Mouse (Mus musculus) kidney, embryonic 14.5 days (tissue): ENCODE measurements at regions not wholly inside any gene's neighbourhood (a gene's known extent, or its start where the extent isn't known, plus 50 kb on each side); places are given as distances from the start of the nearest gene placed in this dataset.
A peak's percentile ranks its signal among the peaks of the same experiment; 100 is the strongest.

Source experiments
- ATAC-seq: fragments of 200-750 bp; cut with Nextera tagmentation; 2 replicates; pipeline ENCODE4 v1.8.0; 2017; ENCODE audit warnings: moderate number of reproducible peaks, mild to moderate bottlenecking, moderate TSS enrichment, moderate library complexity; ENCODE audit not compliant: low FRiP score, low TSS enrichment
- H3K27ac ChIP-seq: fragments of 300-500 bp; sonication (generic); 2 replicates; pipeline ENCODE4 v1.5.1; 2014; ENCODE audit warnings: low read depth, mild to moderate bottlenecking, low read length, moderate library complexity, mixed read lengths
- H3K27me3 ChIP-seq: fragments of 300-500 bp; sonication (generic); 2 replicates; pipeline ENCODE4 v1.6.1; 2014; ENCODE audit warnings: mild to moderate bottlenecking, low read length; ENCODE audit not compliant: control insufficient read depth, insufficient read depth
- H3K36me3 ChIP-seq: fragments of 300-500 bp; sonication (generic); 2 replicates; pipeline ENCODE4 v1.6.1; 2014; ENCODE audit warnings: low read length, mixed read lengths; ENCODE audit not compliant: control insufficient read depth, insufficient read depth
- H3K4me1 ChIP-seq: fragments of 300-500 bp; sonication (generic); 2 replicates; pipeline ENCODE4 v1.6.1; 2014; ENCODE audit warnings: low read length, mixed read lengths; ENCODE audit not compliant: control insufficient read depth, insufficient read depth
- H3K4me2 ChIP-seq: fragments of 300-500 bp; sonication (generic); replicated peaks from 2 replicates; pipeline ENCODE4 v1.6.1; 2014; ENCODE audit warnings: low read depth, mild to moderate bottlenecking, low read length
- H3K4me3 ChIP-seq: fragments of 300-500 bp; sonication (generic); 2 replicates; pipeline ENCODE4 v1.5.1; 2014; ENCODE audit warnings: mild to moderate bottlenecking, low read length
- H3K9ac ChIP-seq: fragments of 300-500 bp; sonication (generic); 2 replicates; pipeline ENCODE4 v1.6.1; 2014; ENCODE audit warnings: low read depth, mild to moderate bottlenecking, low read length, moderate library complexity
- H3K9me3 ChIP-seq: fragments of 300-500 bp; sonication (generic); 2 replicates; pipeline ENCODE4 v1.6.1; 2016; ENCODE audit warnings: low read length; ENCODE audit not compliant: control insufficient read depth
- WGBS: fragments of 180-500 bp; shearing (Covaris S2); extraction: QIAGEN DNeasy Blood & Tissue Kit; methylation state at CpG from one replicate; pipeline ENCODE4 v1.1.7; 2014; 5-methylcytosine and 5-hydroxymethylcytosine counted together

DNA sequence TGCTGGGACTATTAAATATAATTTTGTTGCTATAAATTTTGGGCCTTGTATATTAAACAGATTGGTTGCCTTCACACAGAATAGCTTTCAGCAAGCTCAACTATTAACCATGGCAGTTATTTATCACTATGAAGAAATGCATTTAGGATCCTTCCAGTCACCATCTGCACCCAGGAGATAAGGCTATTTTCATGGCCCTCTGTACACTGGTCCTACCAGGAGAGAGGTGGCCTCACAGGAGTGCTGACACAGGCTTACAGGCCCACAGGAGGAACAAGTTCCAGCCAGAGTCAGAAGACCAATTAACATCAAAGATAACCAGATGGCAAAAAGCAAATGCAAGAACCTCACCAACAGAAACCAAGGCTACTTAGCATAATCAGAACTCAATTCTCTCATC is 731.3 kb downstream of the Ryr2 start:
- no peak overlapping the region for H3K4me3 ChIP-seq
- H3K36me3 ChIP-seq: no peaks in the 10 kb centered on the region
- no peak overlapping the region for H3K9ac ChIP-seq
- H3K4me1 ChIP-seq: no peaks in the 10 kb centered on the region
- ATAC-seq: no peak
- no peak overlapping the region for H3K4me2 ChIP-seq
- peaks cover 3% of the 10 kb centered on the region; the same call in 1 of the 2 replicates for H3K9me3 ChIP-seq
- no peaks in the 10 kb centered on the region for H3K27me3 ChIP-seq
- H3K27ac ChIP-seq: no peak overlapping the region

DNA sequence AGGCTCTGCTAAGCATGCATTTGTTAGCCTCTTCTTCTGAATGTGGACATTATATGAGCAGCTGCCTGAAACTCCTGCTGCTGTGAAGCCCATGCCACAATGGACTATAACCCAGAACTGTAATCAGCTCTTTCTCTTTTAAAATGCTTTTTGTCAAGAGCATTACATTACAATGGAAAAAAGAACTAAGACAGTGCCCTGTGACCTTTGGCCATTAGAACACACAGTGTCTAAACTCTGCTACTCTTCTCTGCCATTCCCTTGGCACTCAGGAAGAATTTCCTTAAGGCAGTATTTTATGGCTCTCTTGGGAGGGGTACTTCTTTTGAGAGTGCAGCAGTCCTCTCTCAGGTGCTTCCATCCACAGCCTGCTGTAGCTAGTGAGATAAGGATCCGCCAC is 737.3 kb downstream of the Ryr2 start:
- H3K9ac ChIP-seq: no peak overlapping the region
- WGBS: 64% methylated on average over 1 of the region's 1 CpGs
- no peak for ATAC-seq

GRCm38 (mm10) chr13:11362872-11363271 is 743.9 kb downstream of the Ryr2 start:
- Histone ChIP-seq H3K27ac (no peak overlapping the region), H3K9ac (no peak overlapping the region), H3K4me3 (no peak overlapping the region), H3K9me3 (no peaks in the 10 kb centered on the region), H3K36me3 (no peaks in the 10 kb centered on the region), H3K27me3 (no peaks in the 10 kb centered on the region), H3K4me1 (no peaks in the 10 kb centered on the region), H3K4me2 (no peak overlapping the region)
- WGBS: 76% methylated on average over 3 of the region's 3 CpGs
- ATAC-seq: no peak

More for the DNA sequence above, 737.3 kb downstream of the Ryr2 start:
- Histone ChIP-seq H3K4me1 (no peaks in the 10 kb centered on the region), H3K4me2 (no peak overlapping the region), H3K9me3 (no peaks in the 10 kb centered on the region), H3K27me3 (no peaks in the 10 kb centered on the region), H3K4me3 (no peak overlapping the region), H3K27ac (no peak overlapping the region), H3K36me3 (no peaks in the 10 kb centered on the region)

- Histone ChIP-seq H3K27me3 (no peaks in the 10 kb centered on the region; the same call in 1 of the 2 replicates), H3K4me1 (no peaks in the 10 kb centered on the region), H3K9me3 (no peaks in the 10 kb centered on the region), H3K36me3 (no peaks in the 10 kb centered on the region), H3K9ac (no peak overlapping the region), H3K4me2 (no peak overlapping the region), H3K4me3 (no peak overlapping the region), H3K27ac (no peak overlapping the region)
- ATAC-seq: peak; percentile 81
- WGBS: 23% methylated on average over 4 of the region's 4 CpGs
Observed at GRCm38 (mm10) chr13:11348502-11348849, 758.3 kb downstream of the Ryr2 start.

DNA sequence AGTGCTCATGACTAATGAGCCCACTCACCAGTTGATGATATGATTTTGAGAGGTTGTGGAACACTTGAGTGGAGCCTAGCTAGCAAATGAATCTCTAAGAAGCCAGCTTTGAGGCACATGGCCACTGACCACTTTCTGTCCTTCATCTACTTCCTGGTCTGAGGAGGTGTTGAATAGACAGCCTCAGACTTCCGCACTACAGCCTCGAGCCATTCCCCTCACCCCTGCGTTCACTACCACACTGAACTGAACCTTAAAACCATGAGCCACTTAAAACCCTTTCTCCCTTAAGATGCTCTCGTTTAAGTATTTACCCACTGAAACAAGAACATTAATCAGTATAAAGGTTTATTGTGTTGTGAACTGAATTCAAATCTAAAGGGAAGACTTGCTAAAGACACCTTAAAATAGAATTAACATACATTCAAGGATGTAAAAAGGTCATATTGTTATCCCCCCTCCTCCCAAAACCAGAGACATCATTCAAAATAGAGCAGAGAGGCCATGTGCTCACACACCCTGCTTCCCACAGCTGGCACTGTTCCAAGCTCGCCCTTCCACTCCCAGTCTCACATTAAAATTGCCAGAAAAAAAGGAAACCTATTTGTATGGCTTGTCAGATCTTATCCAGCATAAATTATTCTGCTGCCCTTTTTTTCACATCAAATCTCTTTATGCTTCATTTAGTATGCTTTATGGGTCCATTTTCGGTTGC is 758.8 kb downstream of the Ryr2 start:
- no peak overlapping the region for H3K9ac ChIP-seq
- H3K27me3 ChIP-seq: no peaks in the 10 kb centered on the region; the same call in 1 of the 2 replicates
- H3K4me2 ChIP-seq: no peak overlapping the region
- no peaks in the 10 kb centered on the region for H3K9me3 ChIP-seq
- 47% methylated on average over 6 of the region's 6 CpGs for WGBS
- no peaks in the 10 kb centered on the region for H3K4me1 ChIP-seq
- H3K4me3 ChIP-seq: no peak overlapping the region
- peak; percentile 81; the same call in 1 of the 2 replicates for ATAC-seq
- H3K36me3 ChIP-seq: no peaks in the 10 kb centered on the region
- no peak overlapping the region for H3K27ac ChIP-seq

GRCm38 (mm10) chr13:11344500-11344899 is 762.2 kb downstream of the Ryr2 start:
- H3K27me3 ChIP-seq: no peaks in the 10 kb centered on the region; the same call in 1 of the 2 replicates
- 91% methylated on average over 2 of the region's 2 CpGs for WGBS
- ATAC-seq: no peak
- H3K9me3 ChIP-seq: no peaks in the 10 kb centered on the region
- H3K4me3 ChIP-seq: no peak overlapping the region
- H3K36me3 ChIP-seq: no peaks in the 10 kb centered on the region
- no peak overlapping the region for H3K4me2 ChIP-seq
- no peak overlapping the region for H3K9ac ChIP-seq
- H3K4me1 ChIP-seq: no peaks in the 10 kb centered on the region
- H3K27ac ChIP-seq: no peak overlapping the region

- Histone ChIP-seq H3K27me3 (no peaks in the 10 kb centered on the region), H3K9ac (no peak overlapping the region), H3K9me3 (no peaks in the 10 kb centered on the region), H3K36me3 (no peaks in the 10 kb centered on the region), H3K4me2 (no peak overlapping the region), H3K27ac (no peak overlapping the region), H3K4me3 (no peak overlapping the region), H3K4me1 (no peaks in the 10 kb centered on the region)
- WGBS: 78% methylated on average over 9 of the region's 9 CpGs
- no peak; the same call in 1 of the 2 replicates for ATAC-seq
Observed at GRCm38 (mm10) chr13:11338297-11338616, 768.5 kb downstream of the Ryr2 start.

GRCm38 (mm10) chr13:11337610-11338296 is 769.0 kb downstream of the Ryr2 start:
- no peaks in the 10 kb centered on the region for H3K4me1 ChIP-seq
- ATAC-seq: no peak
- 0 out of 2 replicates have a peak, but pooled peaks cover under 1% of the 10 kb centered on the region for H3K27me3 ChIP-seq
- H3K9ac ChIP-seq: no peak overlapping the region
- H3K9me3 ChIP-seq: no peaks in the 10 kb centered on the region
- no peak overlapping the region for H3K4me2 ChIP-seq
- 61% methylated on average over 4 of the region's 4 CpGs for WGBS
- H3K36me3 ChIP-seq: no peaks in the 10 kb centered on the region
- no peak overlapping the region for H3K4me3 ChIP-seq
- no peak overlapping the region for H3K27ac ChIP-seq

GRCm38 (mm10) chr13:11336958-11337357 is 769.8 kb downstream of the Ryr2 start:
- Histone ChIP-seq H3K4me1 (0 out of 2 replicates have a peak, but pooled peaks cover 4% of the 10 kb centered on the region), H3K27ac (no peak overlapping the region), H3K9me3 (no peaks in the 10 kb centered on the region), H3K4me3 (no peak overlapping the region), H3K27me3 (0 out of 2 replicates have a peak, but pooled peaks cover 4% of the 10 kb centered on the region), H3K4me2 (no peak overlapping the region), H3K36me3 (no peaks in the 10 kb centered on the region), H3K9ac (no peak overlapping the region)
- no peak for ATAC-seq
- 84% methylated on average over 3 of the region's 3 CpGs for WGBS
